Mouse (Mus musculus): ENCODE results near the gene Peg3.

DNA sequence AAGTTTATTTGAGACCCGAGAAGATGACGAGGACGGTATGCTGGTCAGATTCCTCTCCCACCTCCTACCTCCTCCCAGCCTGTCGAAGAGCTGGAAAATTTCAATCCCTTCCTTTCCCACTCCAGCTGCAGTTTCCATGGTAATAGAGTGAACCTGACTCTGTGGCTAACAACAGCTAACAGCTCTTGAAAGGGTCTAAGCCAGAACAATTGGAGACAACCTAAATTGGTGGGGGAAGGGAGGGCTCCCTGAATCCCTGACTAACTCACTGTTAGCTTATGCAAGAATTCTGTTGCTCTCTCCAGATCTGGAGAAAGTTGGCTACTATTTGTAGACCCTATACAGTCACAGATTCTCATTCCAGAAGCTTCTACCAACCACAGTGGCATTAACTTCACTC, 23.2 kb upstream of the Peg3 start:
- TF ChIP-seq USF1 (IDR thresholded peaks at IDR 0.05; ENCODE audit: low read depth) (no peak), CTCF (IDR thresholded peaks at IDR 0.05; ENCODE audit: control insufficient read depth, insufficient read depth, insufficient read length) (no peak), MAX (IDR thresholded peaks at IDR 0.05) (no peak)

Data from C2C12 (cell line).